Mouse (Mus musculus) heart, adult 2 months (tissue): ENCODE results near the gene Atf4. TPM values are rescaled to one million over a fixed set of nuclear protein-coding genes. Genes with fewer than 3 reads are reported as not detected.

Experiments
- DNase-seq, 2 experiments: peaks; one replicate each; pipeline ENCODE4 v3.0.0; 2021
- H3K27ac ChIP-seq: fragments of 200-600 bp; 2 replicates; pipeline ENCODE4 v1.8.1; 2022
- H3K27me3 ChIP-seq: fragments of 200-500 bp; 2 replicates; pipeline ENCODE4 v1.6.1; 2012; ENCODE audit warnings: mild to moderate bottlenecking, low read length, inconsistent platforms, mixed read lengths; ENCODE audit not compliant: control insufficient read depth, insufficient read depth
- H3K36me3 ChIP-seq: fragments of 200-500 bp; 2 replicates; pipeline ENCODE4 v1.6.1; 2012; ENCODE audit warnings: low read length, inconsistent platforms; ENCODE audit not compliant: control insufficient read depth, insufficient read depth
- H3K4me1 ChIP-seq: fragments of 200-500 bp; 2 replicates; pipeline ENCODE4 v1.6.1; 2011; ENCODE audit warnings: low read length; ENCODE audit not compliant: control insufficient read depth, insufficient read depth
- H3K4me3 ChIP-seq: fragments of 200-600 bp; 2 replicates; pipeline ENCODE4 v1.8.1; 2022
- H3K79me2 ChIP-seq: fragments of 200-500 bp; replicated peaks from 2 replicates; pipeline ENCODE4 v1.6.1; 2012; ENCODE audit warnings: mild to moderate bottlenecking, inconsistent platforms, low read length, moderate library complexity, mixed read lengths; ENCODE audit not compliant: control insufficient read depth, insufficient read depth
- H3K9ac ChIP-seq: fragments of 200-500 bp; 2 replicates; pipeline ENCODE4 v1.6.1; 2012; ENCODE audit warnings: low read depth, mild to moderate bottlenecking, control low read depth, inconsistent platforms, low read length, mixed read lengths
- CTCF ChIP-seq: fragments of 200-600 bp; IDR thresholded peaks from 2 replicates; pipeline ENCODE4 v1.8.1; 2022; ENCODE audit warnings: antibody characterized with exemption, mild to moderate bottlenecking, moderate library complexity
- EP300 ChIP-seq: fragments of 200-500 bp; IDR thresholded peaks from 2 replicates; pipeline ENCODE4 v1.6.1; 2011; ENCODE audit warnings: low read depth, low read length, control low read depth; ENCODE audit not compliant: insufficient read depth
- POLR2A ChIP-seq: fragments of 200-500 bp; IDR thresholded peaks from 2 replicates; pipeline ENCODE4 v1.6.1; 2011; ENCODE audit warnings: mild to moderate bottlenecking, low read depth, low read length, control low read depth; ENCODE audit not compliant: insufficient read depth
- WGBS: fragments of 180-500 bp; shearing (Covaris S2); methylation state at CpG from one replicate; pipeline ENCODE4 v1.1.7; 2018; 5-methylcytosine and 5-hydroxymethylcytosine counted together
- intact Hi-C: fragments of 180-260 bp; cut with DNase I; formaldehyde crosslinking; loops from one replicate; pipeline ENCODE4 v1.15.1; 2025
- polyA plus RNA-seq: library from polyadenylated mRNA; depleted of rRNA; stranded (reverse); fragments of >200 nt; gene quantifications from 2 replicates; pipeline ENCODE4 v1.2.3, GENCODE M21; 2012
- total RNA-seq, 2 experiments: library from RNA; stranded (reverse); gene quantifications; 2 replicates each; pipeline ENCODE4 v1.2.3; 2021

Atf4 gene
- total and polyA plus RNA-seq, 3 experiments, result 65.6 to 78.5 (median 69.6) TPM

DNA sequence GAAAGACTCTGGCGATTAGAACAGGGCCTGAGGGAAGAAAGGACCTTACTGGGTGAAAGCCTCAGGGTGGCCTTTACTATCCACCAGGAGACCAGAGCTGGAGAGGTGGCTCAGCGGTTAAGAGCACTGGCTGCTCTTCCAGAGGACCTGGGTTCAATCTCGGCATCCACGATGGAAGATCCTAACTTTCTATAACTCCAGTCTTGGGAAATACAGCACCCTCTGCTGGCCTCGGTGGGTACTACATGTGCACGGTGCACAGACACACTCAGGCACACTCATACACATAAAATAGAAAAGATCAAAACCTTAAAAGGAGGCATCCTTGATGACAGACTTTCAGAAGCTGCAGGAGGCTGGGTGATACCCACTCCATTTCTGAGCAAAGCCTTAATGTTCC is 25.7 kb downstream of the Atf4 start:
- no peak overlapping the region for H3K27ac ChIP-seq
- no peak overlapping the region for H3K4me3 ChIP-seq
- no peaks in the 10 kb centered on the region for H3K36me3 ChIP-seq
- H3K27me3 ChIP-seq, result no peaks in the 10 kb centered on the region
- no peak for DNase-seq
- no peaks in the 10 kb centered on the region for H3K4me1 ChIP-seq
- no peaks in the 10 kb centered on the region for H3K79me2 ChIP-seq
- no peak overlapping the region for H3K9ac ChIP-seq
- no peak for TF ChIP-seq EP300
- no peak for TF ChIP-seq POLR2A
- peak; percentile 72 for TF ChIP-seq CTCF
- intact Hi-C loops, result no loop called here
- WGBS, result 26% methylated on average over 6 of the region's 6 CpGs

DNA sequence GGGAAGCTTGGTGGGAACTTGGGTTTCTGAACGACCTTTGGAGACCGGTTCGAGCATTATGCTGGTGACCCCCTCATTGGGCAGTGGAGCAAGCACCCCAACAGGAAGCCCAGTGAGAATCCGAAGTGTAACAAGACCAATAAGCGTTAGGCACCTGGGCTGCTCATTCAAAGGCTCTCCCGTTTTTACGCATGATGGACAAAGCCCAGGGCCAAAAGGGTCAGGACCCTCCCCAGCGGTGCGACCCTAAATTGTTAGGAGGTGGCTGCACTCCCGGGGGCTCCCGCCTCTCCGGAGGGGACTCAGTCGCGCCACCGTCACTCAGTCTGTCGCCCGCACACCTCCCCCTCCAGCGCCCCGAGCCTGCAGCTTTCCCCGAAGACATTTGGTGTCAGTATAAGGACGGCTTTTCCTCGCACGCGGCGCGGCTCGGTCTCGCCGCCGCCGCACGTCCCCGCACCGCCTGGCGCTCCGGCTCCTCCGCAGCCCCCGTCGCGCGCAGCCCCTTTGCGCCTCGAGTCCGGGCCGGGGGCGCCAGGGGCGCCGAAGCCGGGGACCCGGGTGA is 31.9 kb downstream of the Atf4 start, which contains the start of gene Cacna1i:
Gene Cacna1i (plus strand): TSS at position 388 of the 565 bp plus-strand sequence.
- no peak for TF ChIP-seq CTCF
- TF ChIP-seq EP300, result no peak
- TF ChIP-seq POLR2A, result no peak
- intact Hi-C loops, result no loop called here
- H3K4me1 ChIP-seq, result no peaks in the 10 kb centered on the region
- no peak within 1 kb of the TSS for H3K9ac ChIP-seq
- H3K27me3 ChIP-seq, result peaks cover 7% of the 10 kb centered on the region
- WGBS, result 3% methylated on average over 49 of the region's 50 CpGs
- H3K79me2 ChIP-seq, result no peaks in the 10 kb centered on the region
- no peak for DNase-seq
- H3K4me3 ChIP-seq, result no peak within 1 kb of the TSS
- no peak within 1 kb of the TSS for H3K27ac ChIP-seq
- no peaks in the 10 kb centered on the region for H3K36me3 ChIP-seq

DNA sequence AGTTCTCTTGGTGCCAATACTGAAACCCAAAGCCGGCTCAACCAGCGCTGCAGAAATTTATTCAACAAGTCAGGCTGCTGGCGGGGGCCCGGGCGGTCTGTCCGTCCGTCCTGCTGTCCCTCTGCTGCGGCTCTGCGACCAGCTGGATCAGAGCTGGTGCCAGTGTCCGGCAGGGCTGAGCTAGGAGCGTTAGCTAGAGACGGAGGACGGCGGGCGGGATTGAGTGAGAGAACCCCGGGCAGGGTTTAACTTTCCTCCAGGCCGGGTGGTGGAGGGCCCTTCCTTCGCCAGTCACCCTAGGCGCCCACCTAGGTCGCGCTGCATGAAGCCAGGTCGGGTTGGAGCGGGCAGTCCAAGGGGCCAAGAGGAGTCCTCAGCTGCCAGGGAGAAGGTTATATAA is 33.1 kb downstream of the Atf4 start:
- TF ChIP-seq POLR2A (no peak), CTCF (no peak), EP300 (no peak)
- intact Hi-C loops, result loop anchor here (2.0 kb wide), 1 partner anchor 407 kb away; no protein-coding TSS in a partner anchor
- Histone ChIP-seq H3K9ac (no peak overlapping the region), H3K79me2 (no peaks in the 10 kb centered on the region), H3K27ac (no peak overlapping the region), H3K36me3 (no peaks in the 10 kb centered on the region), H3K4me3 (no peak overlapping the region), H3K4me1 (no peaks in the 10 kb centered on the region), H3K27me3 (peaks cover 7% of the 10 kb centered on the region)
- DNase-seq, result no peak
- 7% methylated on average over 23 of the region's 23 CpGs for WGBS

DNA sequence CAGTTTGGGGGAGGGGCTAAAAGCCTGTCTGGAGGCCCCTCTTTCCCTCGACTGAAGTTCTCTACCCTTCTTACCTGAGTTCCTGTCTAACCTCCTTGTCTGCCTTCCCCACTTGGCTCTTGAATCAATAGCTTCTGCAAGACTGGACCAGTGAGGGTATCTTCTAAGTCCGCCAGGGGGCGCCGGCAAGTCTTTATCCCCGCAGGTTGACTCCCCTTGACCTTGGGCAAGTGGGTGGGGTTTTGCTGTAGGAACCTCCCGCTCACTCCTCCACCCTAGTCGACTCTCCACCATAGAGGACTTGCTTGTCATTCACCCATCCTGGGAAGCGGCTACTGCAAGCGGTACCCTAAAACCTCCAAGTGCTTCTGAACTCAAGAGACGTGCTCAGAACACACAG is 34.5 kb downstream of the Atf4 start:
- 10% methylated on average over 10 of the region's 10 CpGs for WGBS
- no peak overlapping the region for H3K9ac ChIP-seq

DNA sequence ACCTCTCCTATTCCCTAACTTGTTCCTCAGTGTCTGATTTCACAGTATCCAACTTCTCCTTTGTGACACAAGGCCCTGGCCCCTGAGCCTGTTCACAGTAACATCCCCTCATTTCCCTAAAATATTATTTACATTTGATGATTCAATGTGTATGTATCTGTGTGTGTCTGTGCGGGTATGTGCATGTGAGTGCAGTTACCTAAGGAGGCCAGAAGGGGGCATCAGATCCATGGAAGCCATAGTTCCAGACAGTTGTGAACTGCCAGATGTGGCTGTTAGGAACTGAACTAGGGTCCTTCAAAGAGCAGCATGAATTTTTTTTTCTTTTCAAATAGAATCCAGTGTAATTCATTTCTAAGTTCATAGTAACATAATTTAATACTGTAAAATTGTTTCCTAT is 42.2 kb downstream of the Atf4 start:
- intact Hi-C loops, result no loop called here
- no peaks in the 10 kb centered on the region for H3K79me2 ChIP-seq
- no peak for TF ChIP-seq EP300
- TF ChIP-seq CTCF, result peak; percentile 28; the same call in 1 of the 2 replicates
- DNase-seq, result no peak
- H3K4me3 ChIP-seq, result no peak overlapping the region
- WGBS, result 94% methylated on average over 1 of the region's 1 CpGs
- H3K27ac ChIP-seq, result no peak overlapping the region
- no peaks in the 10 kb centered on the region for H3K36me3 ChIP-seq
- H3K9ac ChIP-seq, result no peak overlapping the region
- no peaks in the 10 kb centered on the region for H3K27me3 ChIP-seq
- no peaks in the 10 kb centered on the region for H3K4me1 ChIP-seq

More for the DNA sequence above, 34.5 kb downstream of the Atf4 start:
- Histone ChIP-seq H3K4me3 (no peak overlapping the region), H3K27ac (no peak overlapping the region), H3K27me3 (peaks cover 7% of the 10 kb centered on the region), H3K79me2 (no peaks in the 10 kb centered on the region), H3K4me1 (no peaks in the 10 kb centered on the region), H3K36me3 (no peaks in the 10 kb centered on the region)
- peak; percentile 57 to 65 for DNase-seq
- intact Hi-C loops, result loop anchor here (1.0 to 2.0 kb wide), 2 partner anchors 405 to 415 kb away; no protein-coding TSS in a partner anchor
- TF ChIP-seq EP300 (no peak), POLR2A (no peak), CTCF (peak; percentile 80)

DNA sequence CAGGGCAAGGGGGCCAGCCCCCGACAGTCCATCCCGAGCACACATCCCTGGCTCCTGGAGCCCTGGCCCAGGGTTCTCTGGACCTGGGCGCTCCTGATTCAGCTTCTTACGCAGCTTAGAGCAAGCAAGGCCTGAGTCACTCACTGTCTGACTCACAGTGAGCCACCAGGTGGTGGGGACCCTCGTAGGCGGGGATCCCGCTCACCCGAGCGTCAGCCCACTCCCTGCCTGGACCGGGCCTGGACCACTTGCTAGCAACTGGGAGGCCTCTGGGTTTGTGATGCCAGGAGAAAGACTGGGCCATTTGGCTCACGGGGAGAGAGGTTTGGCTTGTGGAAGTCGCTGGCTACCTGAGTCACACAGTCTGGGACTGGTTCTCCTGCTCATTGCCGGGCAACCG is 48.8 kb downstream of the Atf4 start:
- TF ChIP-seq CTCF, result no peak
- no peak for TF ChIP-seq EP300
- no peak for TF ChIP-seq POLR2A
- Histone ChIP-seq H3K36me3 (no peaks in the 10 kb centered on the region), H3K27ac (no peak overlapping the region), H3K27me3 (no peaks in the 10 kb centered on the region), H3K4me1 (no peaks in the 10 kb centered on the region), H3K79me2 (no peaks in the 10 kb centered on the region), H3K9ac (no peak overlapping the region), H3K4me3 (no peak overlapping the region)
- intact Hi-C loops, result no loop called here
- WGBS, result 66% methylated on average over 14 of the region's 14 CpGs
- no peak for DNase-seq
